Mouse (Mus musculus) ovary, postnatal 36 days (tissue): ENCODE results near the gene Plvap.

ENCODE experiments used
- DNase-seq: peaks from one replicate; pipeline ENCODE4 v3.0.0; 2022; ENCODE audit warnings: low spot score, mixed read lengths

Plvap gene

DNA sequence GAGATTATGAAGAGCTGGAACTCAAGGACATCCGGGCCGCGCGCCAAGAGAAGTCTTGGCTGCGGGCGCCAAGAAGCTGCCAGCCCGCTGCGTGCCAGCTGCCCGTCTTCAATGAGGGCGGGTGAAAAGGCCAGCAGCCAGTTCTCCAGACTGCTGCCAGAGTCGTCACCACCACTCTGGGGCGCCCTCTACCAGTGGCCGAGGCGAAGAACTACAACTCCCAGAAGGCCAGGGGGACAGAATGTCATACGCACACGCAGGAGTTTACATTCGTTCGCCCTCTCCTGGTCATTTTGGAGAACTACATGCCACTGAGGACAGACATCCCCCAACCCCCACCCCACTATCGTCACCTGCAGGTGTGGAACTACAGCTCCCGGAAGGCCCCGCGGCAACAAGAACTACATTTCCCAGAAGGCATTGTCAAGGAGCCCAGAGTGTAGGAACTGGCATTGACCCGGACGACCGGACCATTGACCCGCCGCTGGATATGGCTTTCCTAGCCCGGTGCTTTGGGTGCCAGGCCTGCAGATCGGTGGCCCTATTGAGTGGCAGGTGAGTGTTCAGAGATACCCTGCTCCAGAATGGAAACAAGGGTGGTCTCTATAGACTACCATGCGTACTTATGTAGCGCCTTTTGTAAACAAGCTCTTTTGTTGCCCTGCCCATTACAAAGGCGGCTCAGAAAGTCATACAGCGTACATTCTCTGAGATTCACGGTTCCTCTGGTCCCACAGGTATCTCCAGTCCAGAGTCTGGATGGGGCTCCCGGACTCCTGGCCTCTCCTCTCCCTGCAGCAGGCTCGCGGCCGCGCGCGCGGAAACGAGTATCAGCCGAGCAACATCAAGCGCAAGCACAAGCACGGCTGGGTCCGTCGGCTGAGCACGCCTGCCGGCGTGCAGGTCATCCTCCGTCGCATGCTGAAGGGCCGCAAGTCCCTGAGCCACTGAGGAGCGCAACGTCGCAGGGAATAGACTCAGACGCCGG, 46.7 kb downstream of the Plvap start, which contains the start of gene Mrpl34:
Gene Mrpl34, plus strand, starts transcription at position 447 of the 988 bp plus-strand sequence.
- DNase-seq: peak; percentile 98

DNA sequence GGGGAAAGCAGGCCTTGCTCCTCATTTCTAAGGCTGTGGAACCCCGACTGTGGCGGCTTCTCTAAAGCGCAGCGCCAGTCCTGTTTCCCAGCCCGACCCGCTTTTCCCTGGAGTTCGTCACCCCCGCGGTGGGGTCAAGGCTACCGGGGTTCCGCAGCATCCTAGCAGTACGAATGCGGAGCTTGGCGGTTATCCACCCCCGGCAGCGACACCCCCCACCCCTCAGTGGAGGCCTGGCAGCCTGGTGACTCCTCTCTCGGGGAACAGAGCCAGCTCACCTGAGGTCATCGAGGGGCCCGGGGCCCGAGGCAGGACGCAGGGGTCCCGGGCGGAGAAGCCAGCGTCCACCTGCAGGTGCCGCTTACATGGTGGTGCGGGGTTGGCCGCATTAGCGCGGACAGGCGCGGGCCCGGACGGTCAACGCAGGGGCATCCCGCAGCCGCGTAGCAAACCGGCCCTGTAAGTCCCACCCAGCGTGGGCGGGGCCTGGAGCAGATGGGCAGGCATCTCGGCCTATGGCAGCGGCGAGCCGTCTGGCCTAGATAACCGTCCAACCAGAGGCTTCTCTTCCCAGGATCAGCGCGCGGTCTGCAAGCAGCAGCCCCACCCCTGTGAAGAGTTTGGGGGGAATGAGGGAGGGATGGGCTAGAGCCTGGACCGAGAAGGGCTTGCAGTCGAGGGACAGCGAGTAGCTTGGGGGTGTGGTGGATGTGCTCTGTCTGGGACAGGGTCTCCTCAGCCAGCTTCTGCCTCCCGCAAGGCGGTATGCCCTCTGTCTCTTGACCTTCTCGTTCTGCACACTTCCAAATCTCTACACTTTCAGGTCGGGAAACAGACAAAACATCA, 48.1 kb downstream of the Plvap start, which contains the start of gene Abhd8:
Gene Abhd8, minus strand, starts transcription at position 468 of the 846 bp plus-strand sequence.
- peak; percentile 96 for DNase-seq

DNA sequence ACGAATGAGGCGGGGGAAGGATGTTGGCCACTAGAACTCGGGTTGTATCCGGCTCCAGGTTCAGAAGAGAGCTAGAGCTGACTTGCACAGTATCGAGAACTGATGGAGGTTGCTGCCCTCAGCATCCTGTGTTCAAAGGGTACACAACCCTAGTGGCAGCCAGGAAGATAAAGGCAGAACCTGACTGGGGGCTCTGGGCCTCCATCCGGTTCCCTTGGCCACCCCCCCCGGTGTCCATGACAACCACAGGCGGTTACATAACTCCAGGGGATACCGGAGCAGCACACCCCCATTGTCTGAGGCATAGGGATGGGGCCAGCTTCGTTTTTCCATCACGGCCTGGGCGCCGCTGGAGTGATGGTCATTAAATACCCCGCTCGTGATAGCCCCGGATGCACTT, 48.8 kb downstream of the Plvap start:
- peak; percentile 33 for DNase-seq

DNA sequence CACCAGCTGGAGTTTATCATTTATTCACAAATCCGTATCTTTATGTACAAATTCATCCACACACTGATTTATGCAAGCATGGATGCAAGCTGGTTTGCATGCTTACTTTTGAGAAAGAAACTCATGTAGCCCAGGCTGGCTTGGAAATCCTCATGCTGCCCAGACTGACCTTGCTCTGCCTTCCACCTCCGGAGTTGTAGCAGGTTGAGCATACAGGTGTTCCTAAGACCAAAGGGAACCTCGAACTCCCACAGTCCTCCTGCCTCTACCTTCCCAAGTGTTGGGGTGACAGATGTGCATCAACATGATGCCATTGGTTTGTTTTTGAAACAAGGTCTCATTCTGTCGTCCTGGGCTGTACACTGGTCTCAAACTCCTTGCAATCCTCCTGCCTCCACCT, 49.4 kb downstream of the Plvap start:
- DNase-seq: no peak

DNA sequence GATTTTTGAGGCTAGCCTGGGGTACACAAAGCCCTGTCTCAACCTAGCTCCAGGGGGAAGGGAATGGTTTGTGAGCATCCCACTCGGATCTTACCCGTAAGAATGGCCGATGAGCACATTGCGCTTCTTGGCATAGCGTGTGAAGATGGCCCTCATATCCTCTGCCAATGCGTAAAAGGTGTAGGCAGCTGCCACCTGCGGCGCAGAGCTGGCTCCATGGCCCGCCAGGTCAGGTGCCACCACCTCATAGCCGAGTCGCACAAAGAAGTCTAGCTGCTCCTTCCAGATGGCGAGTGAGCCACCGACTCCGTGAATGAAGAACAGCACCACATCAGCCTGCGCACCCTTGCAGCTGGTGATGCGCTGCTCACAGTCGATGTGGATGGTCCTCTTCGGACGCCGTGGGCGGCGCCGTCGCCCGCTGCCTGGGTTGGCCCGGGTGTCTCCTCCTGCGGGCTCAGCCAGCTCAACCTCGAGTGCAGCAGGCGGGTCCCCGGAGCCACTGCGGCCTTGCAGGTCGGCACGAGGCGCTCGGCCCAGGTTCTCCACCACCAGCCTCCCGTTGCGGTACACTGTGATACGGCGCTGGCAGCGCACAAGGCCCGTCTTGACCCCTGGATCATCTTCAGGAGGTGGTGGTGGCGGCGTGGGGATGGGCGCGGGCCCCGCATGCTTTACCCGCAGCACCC, 50.3 kb downstream of the Plvap start:
- DNase-seq: no peak

DNA sequence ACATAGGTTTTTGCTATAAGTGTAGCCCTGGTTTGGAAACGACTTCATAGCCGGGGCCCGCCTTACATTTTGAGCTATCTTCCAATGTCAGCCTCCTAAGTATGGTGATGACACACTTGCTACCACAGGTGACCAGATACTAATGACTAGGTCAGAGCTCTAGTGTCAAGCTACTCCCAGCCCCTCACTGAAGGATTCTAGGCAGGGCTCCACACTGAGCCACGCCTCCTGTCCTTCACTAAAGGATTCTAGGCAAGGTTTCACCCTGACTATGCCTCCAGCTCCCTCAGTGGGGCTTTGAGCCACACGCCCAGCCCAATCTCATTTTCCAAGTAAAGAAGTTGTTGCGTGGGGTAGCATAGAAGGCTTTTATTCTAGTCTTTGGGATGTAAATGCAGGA, 50.8 kb downstream of the Plvap start:
- no peak for DNase-seq

DNA sequence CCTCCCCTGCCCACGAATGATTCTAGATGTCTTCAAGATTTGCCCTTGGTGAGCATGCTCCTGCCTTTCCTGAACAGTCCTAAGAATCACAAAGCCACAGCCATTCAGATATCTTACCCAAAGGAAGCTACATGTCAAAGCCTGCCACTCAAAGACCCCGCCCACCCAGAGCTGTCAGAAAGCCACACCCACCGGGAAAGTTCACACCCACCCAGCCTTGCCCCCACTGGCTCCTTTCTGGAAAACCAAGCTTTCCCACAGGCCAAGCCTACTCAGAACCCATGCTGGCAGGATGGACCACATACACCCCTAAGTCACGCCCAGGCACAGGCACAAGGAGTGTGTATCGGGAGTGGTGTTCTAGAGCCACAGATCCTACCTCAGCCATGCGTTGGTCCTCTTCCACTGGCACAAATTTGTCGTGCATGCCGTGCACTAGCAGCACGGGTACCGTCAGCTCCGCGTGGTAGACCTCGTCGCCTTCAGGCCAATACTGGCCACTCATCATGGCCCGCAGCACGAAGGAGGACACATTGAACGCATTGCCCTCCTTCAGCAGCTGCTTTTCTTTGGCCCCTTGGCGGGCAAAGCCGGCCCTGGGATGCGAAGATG, 53.8 kb downstream of the Plvap start:
- DNase-seq: peak; percentile 2

DNA sequence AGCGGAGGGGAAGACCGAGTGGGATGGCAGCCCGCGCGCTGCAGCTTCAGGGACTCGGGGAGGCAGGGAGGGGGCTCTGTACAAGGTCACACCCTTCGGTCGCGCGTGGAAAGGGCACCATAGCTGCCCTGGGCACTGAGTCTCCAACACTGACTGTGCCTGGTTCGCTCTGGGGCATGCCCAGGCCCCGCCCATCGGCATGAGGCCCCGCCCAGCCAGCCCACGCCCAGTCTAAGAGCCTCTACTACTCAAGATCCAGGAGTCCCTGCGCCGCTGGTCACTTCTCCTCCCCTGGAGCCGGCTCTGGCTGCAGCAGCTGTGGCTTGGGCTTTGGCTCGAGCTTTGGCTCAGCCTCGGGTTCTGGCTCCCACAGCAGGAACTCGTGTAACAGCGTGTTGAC, 54.6 kb downstream of the Plvap start:
- DNase-seq: peak; percentile 8

DNA sequence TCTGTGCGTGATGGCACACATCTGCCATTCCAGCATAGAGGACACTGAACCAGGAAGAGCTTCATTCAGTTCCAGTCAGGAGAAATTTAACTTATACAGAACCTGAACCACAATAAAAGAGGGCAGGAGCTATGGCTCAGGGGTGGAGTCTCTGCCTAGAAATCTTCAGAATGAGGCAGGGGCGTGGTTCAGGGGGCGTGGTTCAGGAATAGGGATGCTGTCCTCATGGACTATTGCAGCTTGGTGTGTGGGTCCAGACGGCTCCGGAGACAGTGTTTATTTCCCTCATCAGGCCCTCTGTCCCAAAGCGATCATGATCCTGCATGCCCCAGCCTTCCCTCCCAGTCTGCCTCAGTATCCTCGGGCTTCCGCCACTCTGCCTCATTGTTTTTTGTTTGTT, 56.9 kb downstream of the Plvap start:
- no peak for DNase-seq

DNA sequence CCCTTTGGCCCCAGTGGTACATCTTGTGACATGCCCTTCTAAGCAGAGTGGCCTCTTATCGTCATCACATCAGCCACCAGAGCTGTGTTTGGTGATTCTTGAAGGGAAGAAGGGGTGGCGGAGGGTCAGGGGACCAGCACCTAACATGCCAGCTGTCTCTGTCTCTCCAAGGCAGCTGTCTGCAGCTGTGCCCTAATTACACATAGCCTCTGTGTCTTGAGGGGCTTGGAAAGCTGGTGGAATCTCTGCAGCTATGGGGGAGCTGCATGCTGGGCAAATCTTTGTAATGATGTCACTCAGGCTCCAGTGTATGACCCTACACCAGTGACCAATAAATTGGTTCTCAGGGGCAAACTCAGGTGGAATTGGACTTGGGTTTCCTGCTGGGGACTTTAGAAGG, 58.9 kb downstream of the Plvap start:
- DNase-seq: no peak

DNA sequence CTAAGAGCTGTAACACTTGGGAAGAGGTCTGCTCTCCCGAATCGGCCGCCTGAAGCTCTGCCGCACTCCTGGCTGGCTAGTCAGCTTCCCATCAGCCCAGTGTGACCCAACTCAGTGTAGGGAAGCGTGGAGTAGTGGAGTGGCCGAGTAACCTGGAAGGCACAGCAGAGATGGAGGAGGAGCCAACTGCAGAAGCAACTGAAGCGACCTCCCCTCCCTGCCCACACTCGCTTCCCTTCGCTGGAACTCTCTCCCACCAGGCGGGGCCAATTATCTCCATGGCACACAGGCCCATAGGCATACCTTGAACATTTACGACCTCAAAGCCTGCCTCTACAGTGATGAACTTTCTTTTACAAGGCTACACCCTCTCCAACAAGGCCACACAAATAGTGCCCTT, 59.8 kb downstream of the Plvap start:
- DNase-seq: no peak

DNA sequence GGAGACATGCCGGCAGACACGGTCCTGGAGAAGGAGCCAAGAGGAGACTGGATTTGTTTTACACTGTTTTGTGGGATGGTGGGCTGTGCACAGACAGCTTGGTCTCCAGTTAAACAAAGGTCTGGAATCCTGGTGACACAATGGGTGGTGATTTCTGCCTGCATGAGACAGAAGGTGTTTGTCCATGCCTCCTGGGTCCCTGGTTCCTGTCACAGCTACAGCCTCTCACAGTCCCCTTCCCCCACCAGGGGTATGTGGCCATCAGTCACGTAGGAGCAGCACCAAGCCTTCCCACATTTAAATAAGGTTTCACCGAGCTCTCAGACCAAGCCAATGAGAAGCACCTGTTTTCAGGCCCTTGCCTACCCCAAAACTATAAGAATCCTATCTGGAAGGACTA, 60.2 kb downstream of the Plvap start:
- DNase-seq: no peak
